Mouse (Mus musculus) lung, postnatal 0 days (tissue): ENCODE measurements around the gene P2ry14. TPM values are rescaled to one million over a fixed set of nuclear protein-coding genes. Genes with fewer than 3 reads are reported as not detected.

ENCODE experiments used
- ATAC-seq: fragments of 200-750 bp; cut with Nextera tagmentation; 2 replicates; pipeline ENCODE4 v1.8.0; 2017; ENCODE audit warnings: moderate library complexity
- DNase-seq: peaks from one replicate; pipeline ENCODE4 v3.0.0-alpha.2; 2016; ENCODE audit warnings: low spot score
- H3K27ac ChIP-seq: fragments of 300-500 bp; sonication (generic); 2 replicates; pipeline ENCODE4 v1.5.1; 2014; ENCODE audit warnings: antibody characterized with exemption, mild to moderate bottlenecking, low read length, mixed read lengths
- H3K27me3 ChIP-seq: fragments of 300-500 bp; sonication (generic); replicated peaks from 2 replicates; pipeline ENCODE4 v1.6.1; 2014; ENCODE audit warnings: low read length, mixed read lengths; ENCODE audit not compliant: insufficient read depth
- H3K36me3 ChIP-seq: fragments of 300-500 bp; sonication (generic); 2 replicates; pipeline ENCODE4 v1.6.1; 2014; ENCODE audit warnings: low read length, mixed read lengths; ENCODE audit not compliant: insufficient read depth
- H3K4me1 ChIP-seq: fragments of 300-500 bp; sonication (generic); 2 replicates; pipeline ENCODE4 v1.6.1; 2014; ENCODE audit warnings: antibody characterized with exemption, low read depth, low read length, mixed read lengths; ENCODE audit not compliant: insufficient read depth
- H3K4me2 ChIP-seq: fragments of 300-500 bp; sonication (generic); replicated peaks from 2 replicates; pipeline ENCODE4 v1.6.1; 2014; ENCODE audit warnings: low read depth, mild to moderate bottlenecking, low read length, moderate library complexity, mixed read lengths
- H3K4me3 ChIP-seq: fragments of 300-500 bp; sonication (generic); 2 replicates; pipeline ENCODE4 v1.5.1; 2014; ENCODE audit warnings: low read depth, low read length
- H3K9ac ChIP-seq: fragments of 300-500 bp; sonication (generic); replicated peaks from 2 replicates; pipeline ENCODE4 v1.6.1; 2014; ENCODE audit warnings: low read depth, mild to moderate bottlenecking
- H3K9me3 ChIP-seq: fragments of 300-500 bp; sonication (generic); 2 replicates; pipeline ENCODE4 v1.6.1; 2016; ENCODE audit warnings: low read length, mixed read lengths
- CTCF ChIP-seq: IDR thresholded peaks from 2 replicates; pipeline ENCODE4 v1.5.1; 2016; ENCODE audit warnings: antibody characterized with exemption, mild to moderate bottlenecking
- EP300 ChIP-seq: IDR thresholded peaks from 2 replicates; pipeline ENCODE4 v1.6.1; 2016; ENCODE audit warnings: antibody characterized with exemption, mild to moderate bottlenecking, control low read depth
- WGBS: fragments of 180-500 bp; shearing (Covaris S2); extraction: QIAGEN DNeasy Blood & Tissue Kit; methylation state at CpG from one replicate; pipeline ENCODE4 v1.1.7; 2014; 5-methylcytosine and 5-hydroxymethylcytosine counted together
- polyA plus RNA-seq: library from polyadenylated mRNA; unstranded; fragments of >200 nt; fragmentation: Nextera tagmentation; extraction: Ambion mirVana; gene quantifications from 2 replicates; pipeline ENCODE4 v1.2.1, GENCODE M21; 2015

P2ry14 gene
- polyA plus RNA-seq, result 65.2 and 68.4 TPM in 2 replicates

- Histone ChIP-seq H3K27ac (no peak within 1 kb of the TSS), H3K9me3 (no peaks in the 10 kb centered on the region), H3K4me2 (no peak within 1 kb of the TSS), H3K4me3 (no peak within 1 kb of the TSS), H3K27me3 (no peaks in the 10 kb centered on the region), H3K36me3 (no peaks in the 10 kb centered on the region), H3K9ac (no peak within 1 kb of the TSS), H3K4me1 (no peaks in the 10 kb centered on the region)
- ATAC-seq, result no peak
- peak; percentile 18 for DNase-seq
- 53% methylated on average over 5 of the region's 5 CpGs for WGBS
- TF ChIP-seq CTCF (no peak), EP300 (no peak)
These were observed at the start of gene P2ry14 for GRCm38 (mm10) chr3:59153424-59153823. Gene P2ry14, minus strand, starts transcription at chr3:59153618.

GRCm38 (mm10) chr3:59197329-59197948 is 44.0 kb upstream of the P2ry14 start:
- Histone ChIP-seq H3K27me3 (no peaks in the 10 kb centered on the region), H3K9ac (no peak overlapping the region)

GRCm38 (mm10) chr3:59194938-59195337 is 41.5 kb upstream of the P2ry14 start, which contains the start of gene Gpr87:
Gene Gpr87, minus strand, starts transcription at chr3:59195104.
- Histone ChIP-seq H3K27ac (no peak within 1 kb of the TSS), H3K9ac (no peak within 1 kb of the TSS), H3K4me3 (no peak within 1 kb of the TSS), H3K36me3 (no peaks in the 10 kb centered on the region), H3K4me2 (no peak within 1 kb of the TSS), H3K4me1 (no peaks in the 10 kb centered on the region), H3K9me3 (no peaks in the 10 kb centered on the region), H3K27me3 (no peaks in the 10 kb centered on the region)
- WGBS, result 83% methylated on average over 7 of the region's 7 CpGs
- TF ChIP-seq CTCF, result no peak
- no peak for TF ChIP-seq EP300
- DNase-seq (no peak), ATAC-seq (no peak)

More at GRCm38 (mm10) chr3:59197329-59197948, 44.0 kb upstream of the P2ry14 start:
- DNase-seq, result no peak
- TF ChIP-seq EP300 (no peak), CTCF (no peak)
- no peak overlapping the region for H3K4me2 ChIP-seq
- no peaks in the 10 kb centered on the region for H3K36me3 ChIP-seq
- ATAC-seq, result no peak
- H3K9me3 ChIP-seq, result no peaks in the 10 kb centered on the region
- no peak overlapping the region for H3K4me3 ChIP-seq
- 66% methylated on average over 4 of the region's 4 CpGs for WGBS
- H3K27ac ChIP-seq, result no peak overlapping the region
- no peaks in the 10 kb centered on the region for H3K4me1 ChIP-seq

- no peak overlapping the region for H3K4me3 ChIP-seq
- H3K27me3 ChIP-seq, result no peaks in the 10 kb centered on the region
- no peaks in the 10 kb centered on the region for H3K4me1 ChIP-seq
- DNase-seq (no peak), ATAC-seq (no peak)
- H3K36me3 ChIP-seq, result no peaks in the 10 kb centered on the region
- H3K9me3 ChIP-seq, result no peaks in the 10 kb centered on the region
- H3K27ac ChIP-seq, result no peak overlapping the region
- TF ChIP-seq CTCF (no peak), EP300 (no peak)
- H3K9ac ChIP-seq, result no peak overlapping the region
- H3K4me2 ChIP-seq, result no peak overlapping the region
- 82% methylated on average over 7 of the region's 7 CpGs for WGBS
These were observed 40.7 kb upstream of the P2ry14 start for GRCm38 (mm10) chr3:59194099-59194498.

GRCm38 (mm10) chr3:59191674-59192073 is 38.3 kb upstream of the P2ry14 start:
- no peak for ATAC-seq
- Histone ChIP-seq H3K4me2 (no peak overlapping the region), H3K36me3 (no peaks in the 10 kb centered on the region), H3K4me3 (no peak overlapping the region), H3K9me3 (no peaks in the 10 kb centered on the region), H3K9ac (no peak overlapping the region), H3K4me1 (no peaks in the 10 kb centered on the region), H3K27ac (no peak overlapping the region), H3K27me3 (no peaks in the 10 kb centered on the region)
- no peak for DNase-seq
- TF ChIP-seq CTCF (no peak), EP300 (no peak)
- 94% methylated on average over 6 of the region's 6 CpGs for WGBS

- TF ChIP-seq EP300 (no peak), CTCF (no peak)
These were observed 33.9 kb upstream of the P2ry14 start for GRCm38 (mm10) chr3:59187336-59187735.

More at GRCm38 (mm10) chr3:59187336-59187735, 33.9 kb upstream of the P2ry14 start:
- H3K4me3 ChIP-seq, result no peak overlapping the region
- no peaks in the 10 kb centered on the region for H3K4me1 ChIP-seq
- H3K9me3 ChIP-seq, result no peaks in the 10 kb centered on the region
- no peak overlapping the region for H3K9ac ChIP-seq
- ATAC-seq (no peak), DNase-seq (no peak)
- no peak overlapping the region for H3K27ac ChIP-seq
- no peaks in the 10 kb centered on the region for H3K27me3 ChIP-seq
- WGBS, result 68% methylated on average over 4 of the region's 4 CpGs
- no peak overlapping the region for H3K4me2 ChIP-seq
- no peaks in the 10 kb centered on the region for H3K36me3 ChIP-seq
